Mouse (Mus musculus) frontal cortex, postnatal 14 days (tissue): ENCODE measurements around the gene Trim8.

Source experiments
- DNase-seq, 2 experiments: peaks; one replicate each; pipeline ENCODE4 v3.0.0; 2022; ENCODE audit warnings: low spot score in 2 of 2

Trim8 gene

GRCm38 (mm10) chr19:46504822-46505417 is 3.4 kb downstream of the Trim8 start:
- DNase-seq = no peak

- DNase-seq = no peak
These were observed 4.3 kb downstream of the Trim8 start for GRCm38 (mm10) chr19:46505646-46506371.

- no peak for DNase-seq
These were observed 4.8 kb downstream of the Trim8 start for GRCm38 (mm10) chr19:46506372-46506717.

GRCm38 (mm10) chr19:46507181-46507581 is 5.7 kb downstream of the Trim8 start:
- no peak for DNase-seq

GRCm38 (mm10) chr19:46507806-46508205 is 6.3 kb downstream of the Trim8 start:
- no peak for DNase-seq

GRCm38 (mm10) chr19:46508738-46509137 is 7.2 kb downstream of the Trim8 start:
- no peak for DNase-seq

GRCm38 (mm10) chr19:46509202-46509601 is 7.7 kb downstream of the Trim8 start:
- DNase-seq = no peak

GRCm38 (mm10) chr19:46509736-46510135 is 8.2 kb downstream of the Trim8 start:
- DNase-seq = no peak

- no peak for DNase-seq
These were observed 8.9 kb downstream of the Trim8 start for GRCm38 (mm10) chr19:46510401-46510800.

GRCm38 (mm10) chr19:46510824-46511223 is 9.3 kb downstream of the Trim8 start:
- no peak for DNase-seq

- no peak for DNase-seq
These were observed 9.8 kb downstream of the Trim8 start for GRCm38 (mm10) chr19:46511263-46511662.

GRCm38 (mm10) chr19:46514387-46514786 is 12.9 kb downstream of the Trim8 start:
- no peak for DNase-seq

- DNase-seq = no peak
These were observed 13.9 kb downstream of the Trim8 start for GRCm38 (mm10) chr19:46515287-46515821.

- DNase-seq = no peak
These were observed 15.4 kb downstream of the Trim8 start for GRCm38 (mm10) chr19:46516667-46517528.

GRCm38 (mm10) chr19:46517529-46518351 is 16.2 kb downstream of the Trim8 start:
- DNase-seq = no peak

GRCm38 (mm10) chr19:46518352-46518787 is 16.9 kb downstream of the Trim8 start:
- no peak for DNase-seq

- DNase-seq = no peak
These were observed 17.5 kb downstream of the Trim8 start for GRCm38 (mm10) chr19:46518828-46519621.

- no peak for DNase-seq
These were observed 20.2 kb downstream of the Trim8 start for GRCm38 (mm10) chr19:46521698-46522097.

GRCm38 (mm10) chr19:46522433-46523044 is 21.0 kb downstream of the Trim8 start:
- DNase-seq = no peak

- DNase-seq = no peak
These were observed 21.6 kb downstream of the Trim8 start for GRCm38 (mm10) chr19:46523131-46523479.
